ENCODE assay signal across 10 mouse cellular contexts in genomic region chr17:87298944-87299343, GRCm38 (mm10). TPM values are rescaled to one million over a fixed set of nuclear protein-coding genes. Genes with fewer than 3 reads are reported as not detected.
DNase-seq lines count a peak whose midpoint lies in the region; ATAC-seq and TF ChIP-seq lines count a peak whose summit lies in the region.
"Had no signal": no experiment of that assay in that cellular context is flagged by ENCODE, and none has a peak within 500 bp of the region (broad histone marks: within the 10 kb centered on the region; RNA-seq: fewer than 3 reads in every experiment).

No protein-coding gene starts in this region.

- no peak overlapping the region for H3K4me2 ChIP-seq in forebrain, postnatal 0 days (ENCODE audit: low read depth)
- no peak overlapping the region for H3K4me2 ChIP-seq in heart, embryonic 12.5 days
- H3K4me2 ChIP-seq: midbrain, embryonic 15.5 days had no signal

- no peak overlapping the region for H3K4me3 ChIP-seq in forebrain, postnatal 0 days (ENCODE audit: low read depth, low read length)
- no peak overlapping the region for H3K4me3 ChIP-seq in heart, embryonic 12.5 days
- H3K4me3 ChIP-seq: erythroblast, embryonic 14.5 days; midbrain, embryonic 15.5 days had no signal

- no peaks in the 10 kb centered on the region for H3K9me3 ChIP-seq in forebrain, postnatal 0 days (ENCODE audit: low read length)
- H3K9me3 ChIP-seq in heart, embryonic 12.5 days (replicated peaks), result no peaks in the 10 kb centered on the region
- H3K9me3 ChIP-seq: midbrain, embryonic 15.5 days had no signal

- ATAC-seq in neutrophil, adult 5-6 weeks (ENCODE audit: extremely low read depth, insufficient number of reproducible peaks, low FRiP score, poor library complexity, severe bottlenecking), result peak; percentile 69
- no peak for ATAC-seq in forebrain, postnatal 0 days
- no peak for ATAC-seq in erythroid progenitor cell, adult 5-6 weeks (replicated peaks; ENCODE audit: low FRiP score, poor library complexity, severe bottlenecking)
- no peak for ATAC-seq in heart, embryonic 12.5 days (ENCODE audit: insufficient number of reproducible peaks, low FRiP score)
- ATAC-seq: midbrain, embryonic 15.5 days had no signal

- whole genome bisulfite sequencing in forebrain, postnatal 0 days, result 83% methylated on average over 6 of the region's 6 CpGs
- 51% methylated on average over 6 of the region's 6 CpGs for WGBS in heart, embryonic 12.5 days

- TF ChIP-seq CTCF in forebrain, postnatal 0 days (IDR thresholded peaks at IDR 0.05; ENCODE audit: low read depth), result no peak

- no peaks in the 10 kb centered on the region for H3K4me1 ChIP-seq in forebrain, postnatal 0 days (ENCODE audit: insufficient read depth)
- H3K4me1 ChIP-seq in heart, embryonic 12.5 days (replicated peaks), result peaks cover 18% of the 10 kb centered on the region
- H3K4me1 ChIP-seq: midbrain, embryonic 15.5 days had no signal

- no peak overlapping the region for H3K27ac ChIP-seq in forebrain, postnatal 0 days (ENCODE audit: low read depth, low read length)
- no peak overlapping the region for H3K27ac ChIP-seq in heart, embryonic 12.5 days (ENCODE audit: poor library complexity, severe bottlenecking)
- H3K27ac ChIP-seq: midbrain, embryonic 15.5 days had no signal

- H3K36me3 ChIP-seq in forebrain, postnatal 0 days (ENCODE audit: insufficient read depth), result no peaks in the 10 kb centered on the region; the same call in 1 of the 2 replicates
- H3K36me3 ChIP-seq in heart, embryonic 12.5 days, result no peaks in the 10 kb centered on the region
- H3K36me3 ChIP-seq: midbrain, embryonic 15.5 days had no signal

- H3K27me3 ChIP-seq in forebrain, postnatal 0 days (ENCODE audit: insufficient read depth, low read length), result no peaks in the 10 kb centered on the region
- H3K27me3 ChIP-seq in heart, embryonic 12.5 days (replicated peaks), result no peaks in the 10 kb centered on the region
- H3K27me3 ChIP-seq: midbrain, embryonic 15.5 days had no signal

- no peak overlapping the region for H3K9ac ChIP-seq in forebrain, postnatal 0 days
- no peak overlapping the region for H3K9ac ChIP-seq in heart, embryonic 12.5 days
- H3K9ac ChIP-seq: midbrain, embryonic 15.5 days had no signal

- DNase-seq in kidney, adult 11 months, result peak; percentile 80
- DNase-seq in kidney, adult 18-20 months, result no peak
- peak; percentile 30 to 49 for DNase-seq in CD8-positive naive resting alpha-beta T cell, adult 2 months (ENCODE audit: low read depth in 2 of 2, low spot score in 2 of 2)
- DNase-seq in kidney, postnatal 25 days, result peak; percentile 70 to 81
- no peak for DNase-seq in forebrain, postnatal 0 days

RNA-seq across cellular contexts. Expression of gene Ttc7, which starts 16.3 kb away (rescaled TPM):
- 176 and 186 TPM in 2 replicates for total RNA-seq in neutrophil, adult 5-6 weeks (2017)
- 6.1 and 6.4 TPM in 2 replicates for total RNA-seq in forebrain, postnatal 0 days (2014; rRNA removed)
- polyA plus RNA-seq in forebrain, postnatal 0 days (2015; fragmentation: Nextera tagmentation; extraction: Ambion mirVana), result 7.0 and 7.5 TPM in 2 replicates
- 27.0 and 35.2 TPM in 2 replicates for total RNA-seq in erythroid progenitor cell, adult 5-6 weeks (2015; ENCODE audit: low replicate concordance)
- total RNA-seq in erythroid progenitor cell, adult 5-6 weeks (2017; ENCODE audit: low replicate concordance), result 23.4 and 30.7 TPM in 2 replicates
- polyA plus RNA-seq in heart, embryonic 12.5 days (2016; fragmentation: Nextera tagmentation; extraction: Ambion mirVana), result 2.4 and 3.2 TPM in 2 replicates

RNA-seq across cellular contexts. Expression of gene Mcfd2, which starts 33.2 kb away (rescaled TPM):
- total RNA-seq in neutrophil, adult 5-6 weeks (2017), result 55.9 and 69.6 TPM in 2 replicates
- 35.0 and 42.5 TPM in 2 replicates for total RNA-seq in forebrain, postnatal 0 days (2014; rRNA removed)
- polyA plus RNA-seq in forebrain, postnatal 0 days (2015; fragmentation: Nextera tagmentation; extraction: Ambion mirVana), result 37.9 and 40.7 TPM in 2 replicates
- total RNA-seq in erythroid progenitor cell, adult 5-6 weeks (2015; ENCODE audit: low replicate concordance), result 3.8 and 7.2 TPM in 2 replicates
- total RNA-seq in erythroid progenitor cell, adult 5-6 weeks (2017; ENCODE audit: low replicate concordance), result 9.5 and 16.9 TPM in 2 replicates
- 68.8 and 70.8 TPM in 2 replicates for polyA plus RNA-seq in heart, embryonic 12.5 days (2016; fragmentation: Nextera tagmentation; extraction: Ambion mirVana)

Comparison
In these comparisons a context has a peak if more than half of its experiments do, and no peak if none do; other contexts are left out.
1. DNase-seq: peak in kidney, adult 11 months (single experiment), CD8-positive naive resting alpha-beta T cell, adult 2 months (2 of 2) and kidney, postnatal 25 days (2 of 2); none in kidney, adult 18-20 months (single experiment) and forebrain, postnatal 0 days (single experiment).